Comparison of ENCODE assay signal across 8 mouse cellular contexts in genomic region chr2:32680051-32680451, GRCm38 (mm10). TPM values are rescaled to one million over a fixed set of nuclear protein-coding genes. Genes with fewer than 3 reads are reported as not detected.
DNase-seq lines count a peak whose midpoint lies in the region; ATAC-seq and TF ChIP-seq lines count a peak whose summit lies in the region.

No protein-coding gene starts in this region.

- intact Hi-C loops in heart, adult 2 months (cut with DNase I): no loop called here

- H3K27ac ChIP-seq in heart, adult 2 months: no peak overlapping the region
- peak overlapping the region; percentile 74 for H3K27ac ChIP-seq in embryonic facial prominence, embryonic 14.5 days (replicated peaks; ENCODE audit: low read depth, low read length)
- peak overlapping the region; percentile 76 for H3K27ac ChIP-seq in intestine, embryonic 14.5 days (ENCODE audit: low read depth)
- peak overlapping the region; percentile 86 for H3K27ac ChIP-seq in stomach, embryonic 14.5 days (ENCODE audit: low read length)
- H3K27ac ChIP-seq in midbrain, embryonic 15.5 days: no peak overlapping the region

- H3K9me3 ChIP-seq in embryonic facial prominence, embryonic 14.5 days (ENCODE audit: control insufficient read depth, low read length): 0 out of 2 replicates have a peak, but pooled peaks cover 3% of the 10 kb centered on the region
- H3K9me3 ChIP-seq in intestine, embryonic 14.5 days (ENCODE audit: control insufficient read depth, low read length): 0 out of 2 replicates have a peak, but pooled peaks cover 3% of the 10 kb centered on the region
- H3K9me3 ChIP-seq in stomach, embryonic 14.5 days (ENCODE audit: control insufficient read depth, low read depth, low read length): no peaks in the 10 kb centered on the region
- no peaks in the 10 kb centered on the region for H3K9me3 ChIP-seq in midbrain, embryonic 15.5 days

- H3K4me2 ChIP-seq in embryonic facial prominence, embryonic 14.5 days (ENCODE audit: low read depth, low read length): no peak overlapping the region
- H3K4me2 ChIP-seq in intestine, embryonic 14.5 days (ENCODE audit: low read length): no peak overlapping the region
- H3K4me2 ChIP-seq in stomach, embryonic 14.5 days (replicated peaks; ENCODE audit: low read depth, low read length): no peak overlapping the region
- H3K4me2 ChIP-seq in midbrain, embryonic 15.5 days: no peak overlapping the region

- H3K4me3 ChIP-seq in heart, adult 2 months: no peak overlapping the region
- no peak overlapping the region for H3K4me3 ChIP-seq in embryonic facial prominence, embryonic 14.5 days (ENCODE audit: low read depth, low read length)
- no peak overlapping the region for H3K4me3 ChIP-seq in intestine, embryonic 14.5 days (ENCODE audit: low read depth, low read length)
- no peak overlapping the region for H3K4me3 ChIP-seq in stomach, embryonic 14.5 days (ENCODE audit: low read depth, low read length)
- no peak overlapping the region for H3K4me3 ChIP-seq in midbrain, embryonic 15.5 days

- H3K9ac ChIP-seq in heart, adult 2 months (ENCODE audit: low read depth, low read length): no peak overlapping the region
- no peak overlapping the region for H3K9ac ChIP-seq in embryonic facial prominence, embryonic 14.5 days (ENCODE audit: low read depth, low read length)
- no peak overlapping the region for H3K9ac ChIP-seq in intestine, embryonic 14.5 days (ENCODE audit: low read length)
- H3K9ac ChIP-seq in stomach, embryonic 14.5 days (replicated peaks; ENCODE audit: low read depth, low read length): no peak overlapping the region
- no peak overlapping the region for H3K9ac ChIP-seq in midbrain, embryonic 15.5 days

- no peak for TF ChIP-seq EP300 in heart, adult 2 months (IDR thresholded peaks at IDR 0.05; ENCODE audit: insufficient read depth, low read depth, low read length)

- peak; percentile 62 for ATAC-seq in embryonic facial prominence, embryonic 14.5 days (ENCODE audit: low read depth)
- peak; percentile 73; the same call in 1 of the 2 replicates for ATAC-seq in intestine, embryonic 14.5 days (replicated peaks; ENCODE audit: low FRiP score, low TSS enrichment, low read depth)
- peak; percentile 55; the same call in 1 of the 2 replicates for ATAC-seq in stomach, embryonic 14.5 days (ENCODE audit: insufficient number of reproducible peaks, insufficient read depth, low FRiP score, low read depth)
- no peak for ATAC-seq in megakaryocyte progenitor cell, adult 5-6 weeks (replicated peaks; ENCODE audit: poor library complexity)
- ATAC-seq in midbrain, embryonic 15.5 days (replicated peaks): no peak

- DNase-seq in heart, adult 2 months: peak; percentile 51 to 61
- DNase-seq in heart, adult 9 months (ENCODE audit: low spot score in 2 of 2): no peak
- DNase-seq in 3134 (ENCODE audit: extremely low read depth, insufficient read length, low spot score): peak; percentile 84
- DNase-seq in embryonic facial prominence, embryonic 14.5 days (ENCODE audit: low spot score): peak; percentile 73
- peak; percentile 74 for DNase-seq in intestine, embryonic 14.5 days (ENCODE audit: low spot score)

- no peaks in the 10 kb centered on the region for H3K27me3 ChIP-seq in heart, adult 2 months (ENCODE audit: control insufficient read depth, insufficient read depth, low read length)
- H3K27me3 ChIP-seq in embryonic facial prominence, embryonic 14.5 days (replicated peaks; ENCODE audit: control insufficient read depth, insufficient read depth, low read length): no peaks in the 10 kb centered on the region
- H3K27me3 ChIP-seq in intestine, embryonic 14.5 days (replicated peaks; ENCODE audit: control insufficient read depth, insufficient read depth, low read length): no peaks in the 10 kb centered on the region
- no peaks in the 10 kb centered on the region for H3K27me3 ChIP-seq in stomach, embryonic 14.5 days (ENCODE audit: control insufficient read depth, insufficient read depth, low read length)
- no peaks in the 10 kb centered on the region for H3K27me3 ChIP-seq in midbrain, embryonic 15.5 days (replicated peaks)

- TF ChIP-seq CTCF in heart, adult 2 months (IDR thresholded peaks at IDR 0.05): no peak

- no peak for TF ChIP-seq POLR2A in heart, adult 2 months (IDR thresholded peaks at IDR 0.05; ENCODE audit: insufficient read depth, low read depth, low read length)

- whole genome bisulfite sequencing in heart, adult 2 months: 26% methylated on average over 7 of the region's 7 CpGs
- 26% methylated on average over 7 of the region's 7 CpGs for WGBS in embryonic facial prominence, embryonic 14.5 days
- 24% methylated on average over 7 of the region's 7 CpGs for WGBS in intestine, embryonic 14.5 days
- WGBS in stomach, embryonic 14.5 days: 27% methylated on average over 7 of the region's 7 CpGs
- WGBS in midbrain, embryonic 15.5 days: 59% methylated on average over 7 of the region's 7 CpGs

- no peaks in the 10 kb centered on the region for H3K79me2 ChIP-seq in heart, adult 2 months (replicated peaks; ENCODE audit: control insufficient read depth, insufficient read depth, low read length)

- H3K36me3 ChIP-seq in heart, adult 2 months (ENCODE audit: control insufficient read depth, insufficient read depth, low read length): no peaks in the 10 kb centered on the region
- peaks cover 65% of the 10 kb centered on the region for H3K36me3 ChIP-seq in embryonic facial prominence, embryonic 14.5 days (ENCODE audit: control insufficient read depth, insufficient read depth, low read length)
- peaks cover 44% of the 10 kb centered on the region for H3K36me3 ChIP-seq in intestine, embryonic 14.5 days (ENCODE audit: control insufficient read depth, insufficient read depth, low read length)
- peaks cover 29% of the 10 kb centered on the region for H3K36me3 ChIP-seq in stomach, embryonic 14.5 days (ENCODE audit: control insufficient read depth, insufficient read depth, low read length)
- H3K36me3 ChIP-seq in midbrain, embryonic 15.5 days (replicated peaks): peaks cover 9% of the 10 kb centered on the region; the same call in 1 of the 2 replicates

- peaks cover 1% of the 10 kb centered on the region; the same call in 1 of the 2 replicates for H3K4me1 ChIP-seq in heart, adult 2 months (ENCODE audit: control insufficient read depth, insufficient read depth, low read length)
- H3K4me1 ChIP-seq in embryonic facial prominence, embryonic 14.5 days (ENCODE audit: control insufficient read depth, insufficient read depth, low read length): peaks cover 8% of the 10 kb centered on the region; the same call in 1 of the 2 replicates
- H3K4me1 ChIP-seq in intestine, embryonic 14.5 days (replicated peaks; ENCODE audit: control insufficient read depth, insufficient read depth, low read length): peaks cover 13% of the 10 kb centered on the region
- H3K4me1 ChIP-seq in stomach, embryonic 14.5 days (ENCODE audit: control insufficient read depth, insufficient read depth, low read length): peaks cover 14% of the 10 kb centered on the region
- no peaks in the 10 kb centered on the region for H3K4me1 ChIP-seq in midbrain, embryonic 15.5 days

RNA-seq across cellular contexts. Expression of gene Fpgs, which starts 23.9 kb away (rescaled TPM):
- 1 to 10 TPM; 4.6 to 5.7 TPM for total RNA-seq in heart, adult 2 months (2021)
- polyA plus RNA-seq in heart, adult 2 months (2012; rRNA removed): 17.8 and 18.0 TPM in 2 replicates
- 28.2 and 31.0 TPM in 2 replicates for polyA plus RNA-seq in embryonic facial prominence, embryonic 14.5 days (2014; fragmentation: Nextera tagmentation; extraction: Ambion mirVana)
- polyA plus RNA-seq in intestine, embryonic 14.5 days (2014; fragmentation: Nextera tagmentation; extraction: Ambion mirVana): 32.9 and 35.6 TPM in 2 replicates
- 25.9 and 27.1 TPM in 2 replicates for polyA plus RNA-seq in stomach, embryonic 14.5 days (2014; fragmentation: Nextera tagmentation; extraction: Ambion mirVana)
- 18.0 and 19.1 TPM in 2 replicates for total RNA-seq in megakaryocyte progenitor cell, adult 5-6 weeks (2015)
- 20.7 and 27.4 TPM in 2 replicates for total RNA-seq in megakaryocyte progenitor cell, adult 5-6 weeks (2017)
- 23.2 and 25.1 TPM in 2 replicates for polyA plus RNA-seq in midbrain, embryonic 15.5 days (2015; fragmentation: Nextera tagmentation; extraction: Ambion mirVana)

RNA-seq across cellular contexts. Expression of gene Cdk9, which starts 32.8 kb away (rescaled TPM):
- total RNA-seq in heart, adult 2 months (2021): 10 to 100 TPM; 21.0 to 25.3 TPM
- polyA plus RNA-seq in heart, adult 2 months (2012; rRNA removed): 42.3 and 49.3 TPM in 2 replicates
- polyA plus RNA-seq in embryonic facial prominence, embryonic 14.5 days (2014; fragmentation: Nextera tagmentation; extraction: Ambion mirVana): 67.4 and 82.3 TPM in 2 replicates
- polyA plus RNA-seq in intestine, embryonic 14.5 days (2014; fragmentation: Nextera tagmentation; extraction: Ambion mirVana): 83.8 and 85.2 TPM in 2 replicates
- polyA plus RNA-seq in stomach, embryonic 14.5 days (2014; fragmentation: Nextera tagmentation; extraction: Ambion mirVana): 78.6 and 80.8 TPM in 2 replicates
- 63.4 and 79.2 TPM in 2 replicates for total RNA-seq in megakaryocyte progenitor cell, adult 5-6 weeks (2015)
- total RNA-seq in megakaryocyte progenitor cell, adult 5-6 weeks (2017): 39.3 and 42.5 TPM in 2 replicates
- polyA plus RNA-seq in midbrain, embryonic 15.5 days (2015; fragmentation: Nextera tagmentation; extraction: Ambion mirVana): 73.5 and 76.5 TPM in 2 replicates

RNA-seq across cellular contexts. Expression of gene Eng, which starts 33.7 kb away (rescaled TPM):
- 100 to 1,000 TPM; 113 to 122 TPM for total RNA-seq in heart, adult 2 months (2021)
- polyA plus RNA-seq in heart, adult 2 months (2012; rRNA removed): 230 and 239 TPM in 2 replicates
- 57.9 and 64.3 TPM in 2 replicates for polyA plus RNA-seq in embryonic facial prominence, embryonic 14.5 days (2014; fragmentation: Nextera tagmentation; extraction: Ambion mirVana)
- 59.5 and 61.4 TPM in 2 replicates for polyA plus RNA-seq in intestine, embryonic 14.5 days (2014; fragmentation: Nextera tagmentation; extraction: Ambion mirVana)
- polyA plus RNA-seq in stomach, embryonic 14.5 days (2014; fragmentation: Nextera tagmentation; extraction: Ambion mirVana): 49.1 and 54.5 TPM in 2 replicates
- total RNA-seq in megakaryocyte progenitor cell, adult 5-6 weeks (2015): 14.7 and 15.5 TPM in 2 replicates
- 6.9 and 8.5 TPM in 2 replicates for total RNA-seq in megakaryocyte progenitor cell, adult 5-6 weeks (2017)
- 32.4 and 32.8 TPM in 2 replicates for polyA plus RNA-seq in midbrain, embryonic 15.5 days (2015; fragmentation: Nextera tagmentation; extraction: Ambion mirVana)

RNA-seq across cellular contexts. Expression of gene Sh2d3c, which starts 40.8 kb away (rescaled TPM):
- 10 to 100 TPM; 27.1 to 28.9 TPM for total RNA-seq in heart, adult 2 months (2021)
- 38.7 and 52.8 TPM in 2 replicates for polyA plus RNA-seq in heart, adult 2 months (2012; rRNA removed)
- 21.7 and 28.3 TPM in 2 replicates for polyA plus RNA-seq in embryonic facial prominence, embryonic 14.5 days (2014; fragmentation: Nextera tagmentation; extraction: Ambion mirVana)
- polyA plus RNA-seq in intestine, embryonic 14.5 days (2014; fragmentation: Nextera tagmentation; extraction: Ambion mirVana): 32.5 and 32.7 TPM in 2 replicates
- 28.2 and 28.4 TPM in 2 replicates for polyA plus RNA-seq in stomach, embryonic 14.5 days (2014; fragmentation: Nextera tagmentation; extraction: Ambion mirVana)
- 18.2 and 19.9 TPM in 2 replicates for total RNA-seq in megakaryocyte progenitor cell, adult 5-6 weeks (2015)
- 10.3 and 10.7 TPM in 2 replicates for total RNA-seq in megakaryocyte progenitor cell, adult 5-6 weeks (2017)
- polyA plus RNA-seq in midbrain, embryonic 15.5 days (2015; fragmentation: Nextera tagmentation; extraction: Ambion mirVana): 54.7 and 57.2 TPM in 2 replicates

RNA-seq across cellular contexts. Expression of gene Ak1, which starts 58.5 kb away (rescaled TPM):
- 100 to 1,000 TPM; 606 to 670 TPM for total RNA-seq in heart, adult 2 months (2021)
- 584 and 623 TPM in 2 replicates for polyA plus RNA-seq in heart, adult 2 months (2012; rRNA removed)
- polyA plus RNA-seq in embryonic facial prominence, embryonic 14.5 days (2014; fragmentation: Nextera tagmentation; extraction: Ambion mirVana): 97.8 and 125 TPM in 2 replicates
- polyA plus RNA-seq in intestine, embryonic 14.5 days (2014; fragmentation: Nextera tagmentation; extraction: Ambion mirVana): 22.8 and 24.6 TPM in 2 replicates
- polyA plus RNA-seq in stomach, embryonic 14.5 days (2014; fragmentation: Nextera tagmentation; extraction: Ambion mirVana): 16.7 and 17.1 TPM in 2 replicates
- 0.12 and 1.8 TPM in 2 replicates for total RNA-seq in megakaryocyte progenitor cell, adult 5-6 weeks (2015)
- 0.12 and 0.14 TPM in 2 replicates for total RNA-seq in megakaryocyte progenitor cell, adult 5-6 weeks (2017)
- 97.6 and 101 TPM in 2 replicates for polyA plus RNA-seq in midbrain, embryonic 15.5 days (2015; fragmentation: Nextera tagmentation; extraction: Ambion mirVana)

Comparison
In these comparisons a context has a peak if more than half of its experiments do, and no peak if none do; other contexts are left out.
1. DNase-seq: peak in heart, adult 2 months (2 of 2), 3134 (single experiment), embryonic facial prominence, embryonic 14.5 days (single experiment) and intestine, embryonic 14.5 days (single experiment); none in heart, adult 9 months (0 of 2).
2. H3K27ac ChIP-seq: peak in embryonic facial prominence, embryonic 14.5 days (single experiment), intestine, embryonic 14.5 days (single experiment) and stomach, embryonic 14.5 days (single experiment); none in heart, adult 2 months (single experiment) and midbrain, embryonic 15.5 days (single experiment).
3. ATAC-seq: peak in embryonic facial prominence, embryonic 14.5 days (single experiment), intestine, embryonic 14.5 days (single experiment) and stomach, embryonic 14.5 days (single experiment); none in megakaryocyte progenitor cell, adult 5-6 weeks (single experiment) and midbrain, embryonic 15.5 days (single experiment).